Mouse (Mus musculus) left cerebral cortex, adult 18-20 months (tissue): ENCODE data around the gene Ttf2. TPM values are rescaled to one million over a fixed set of nuclear protein-coding genes. Genes with fewer than 3 reads are reported as not detected.

ENCODE experiments used
- DNase-seq, 2 experiments: peaks; one replicate each; pipeline ENCODE4 v3.0.0; 2021 to 2022; ENCODE audit warnings: low spot score in 2 of 2, mixed read lengths in 1 of 2
- total RNA-seq, 2 experiments: library from RNA; stranded (reverse); gene quantifications; 2 replicates each; pipeline ENCODE4 v1.2.3; 2021

Ttf2 gene
- total RNA-seq, 2 experiments from 2014 or later = 1.3 to 1.5 TPM

DNA sequence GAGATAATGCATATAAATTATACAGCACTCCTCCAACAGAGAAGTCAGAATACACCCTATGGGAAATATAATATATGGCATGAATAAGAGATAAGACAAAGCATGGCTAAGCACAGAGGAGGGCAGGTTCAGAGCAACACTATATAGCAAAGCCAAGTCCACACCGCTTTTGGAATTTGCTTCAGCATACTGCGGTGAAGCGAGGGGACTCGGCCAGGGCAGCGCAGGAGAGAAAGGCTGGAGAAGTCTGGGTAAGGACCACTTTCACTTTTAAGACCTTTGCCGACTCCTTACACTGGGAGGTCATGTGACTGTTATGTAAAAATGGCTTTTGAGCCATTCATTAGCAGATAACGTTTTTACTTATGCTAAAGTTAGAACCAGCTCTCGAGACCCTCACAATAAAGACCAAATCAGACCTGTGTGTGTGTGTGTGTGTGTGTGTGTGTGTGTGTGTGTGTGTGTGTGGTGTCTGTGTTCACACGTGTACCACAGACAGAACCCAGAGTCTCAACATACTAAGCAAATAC lies 48.8 kb downstream of the Ttf2 start:
- DNase-seq = no peak

DNA sequence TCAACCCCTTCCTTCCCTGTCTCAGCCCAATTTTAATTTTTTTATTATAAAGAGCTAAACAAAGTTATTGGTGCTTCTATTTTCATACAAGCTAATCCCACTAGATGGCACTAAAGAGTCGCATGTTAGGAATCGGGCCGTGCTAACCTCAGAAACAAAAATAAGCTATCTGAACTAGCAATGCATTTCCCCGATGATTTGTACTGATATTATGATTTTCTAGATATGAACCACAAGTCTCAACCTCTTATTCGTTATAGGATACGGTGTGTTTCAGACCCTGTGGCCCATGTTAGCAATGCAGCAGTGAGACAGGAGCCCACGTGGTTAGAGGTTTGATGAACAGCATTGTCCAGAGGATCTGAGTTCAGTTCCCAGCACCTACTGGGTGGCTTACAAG lies 52.6 kb downstream of the Ttf2 start:
- peak in 1 of 2 experiments; percentile 23 for DNase-seq

DNA sequence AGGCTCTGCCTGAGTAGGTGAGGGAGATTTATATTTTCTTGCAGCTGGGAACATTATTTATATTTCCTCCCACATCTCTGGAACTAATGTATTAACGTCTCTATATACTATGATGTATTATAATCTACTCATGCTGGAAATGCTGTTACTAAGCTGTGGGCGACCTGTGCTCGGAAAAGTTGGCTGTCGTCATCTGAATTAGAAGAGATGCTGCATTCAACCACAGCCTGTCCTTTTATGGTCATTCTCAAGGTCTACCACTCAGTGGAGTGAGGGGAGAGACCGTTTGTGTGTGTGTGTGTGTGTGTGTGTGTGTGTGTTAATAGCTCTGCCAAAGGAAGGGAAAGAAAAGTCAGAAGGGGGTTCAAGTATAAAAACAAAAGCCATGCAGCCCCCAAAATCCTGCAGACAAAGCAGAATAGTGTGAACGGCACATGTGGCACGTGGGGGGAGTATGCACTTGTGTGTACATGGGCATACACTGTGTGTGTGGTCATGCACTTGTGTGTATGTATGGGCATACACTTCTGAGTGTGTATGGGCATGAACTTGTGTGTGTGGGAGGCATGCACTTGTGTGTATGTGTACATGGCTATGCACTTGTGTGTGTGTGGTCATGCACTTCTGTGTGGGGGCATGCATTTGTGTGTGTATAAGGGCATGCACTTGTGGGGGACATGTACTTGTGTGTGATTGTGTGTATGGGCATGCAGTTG lies 57.8 kb downstream of the Ttf2 start:
- DNase-seq = no peak

DNA sequence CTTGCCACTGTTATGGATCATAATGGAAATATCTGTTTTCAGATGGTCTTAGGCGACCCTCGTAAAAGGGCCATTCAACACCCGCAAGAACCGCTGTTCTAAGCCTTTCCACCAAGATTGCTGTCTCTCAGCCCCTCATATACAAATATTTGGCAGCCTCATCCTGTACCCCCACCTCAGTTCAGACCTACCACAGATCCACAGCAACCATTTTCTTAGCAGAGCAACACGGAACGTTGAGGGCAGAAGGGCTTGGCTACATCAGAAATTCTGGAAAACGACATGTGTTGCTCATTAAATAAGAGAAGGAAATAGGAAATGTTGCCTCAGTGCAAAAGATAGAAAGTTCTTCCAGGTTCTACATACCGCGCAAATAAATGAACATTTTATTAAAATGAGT lies 58.4 kb downstream of the Ttf2 start:
- no peak for DNase-seq

DNA sequence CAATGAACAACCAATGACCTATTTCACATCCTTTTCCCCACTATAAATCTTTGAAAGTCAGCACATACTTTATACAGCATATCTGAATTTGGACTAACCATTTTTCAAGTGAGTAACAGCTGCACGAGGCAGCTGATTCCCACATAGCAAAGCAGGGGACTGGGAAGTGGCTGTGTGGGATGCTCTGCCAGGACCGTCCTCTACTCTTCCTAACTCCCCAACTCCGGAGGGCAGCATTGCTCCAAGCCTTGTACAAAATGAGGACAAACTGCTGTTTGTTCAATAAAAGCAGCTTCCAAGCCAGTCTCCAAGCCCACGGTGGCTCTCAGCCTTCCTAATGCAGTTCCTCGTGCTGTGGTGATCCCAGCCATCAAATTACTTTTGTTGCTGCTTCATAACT lies 58.8 kb downstream of the Ttf2 start:
- no peak for DNase-seq

DNA sequence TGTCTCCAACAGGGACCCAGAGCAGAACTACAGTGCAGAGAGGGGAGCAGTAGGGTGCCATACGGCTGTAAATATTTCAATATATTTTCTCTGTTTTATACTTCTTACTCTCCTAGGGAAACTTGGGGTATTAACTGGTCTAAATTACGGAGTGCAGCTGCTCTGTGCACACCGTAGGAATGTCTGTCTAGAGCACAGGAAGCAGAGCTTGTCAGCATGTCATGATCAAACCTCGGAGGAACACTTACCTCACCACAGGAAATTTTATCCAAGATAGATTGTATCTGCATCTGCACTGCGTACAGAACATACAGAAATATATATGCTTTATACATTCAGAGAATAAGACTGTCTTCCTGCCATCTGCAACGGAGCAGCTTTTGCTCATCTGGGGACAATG lies 60.9 kb downstream of the Ttf2 start:
- DNase-seq = no peak

DNA sequence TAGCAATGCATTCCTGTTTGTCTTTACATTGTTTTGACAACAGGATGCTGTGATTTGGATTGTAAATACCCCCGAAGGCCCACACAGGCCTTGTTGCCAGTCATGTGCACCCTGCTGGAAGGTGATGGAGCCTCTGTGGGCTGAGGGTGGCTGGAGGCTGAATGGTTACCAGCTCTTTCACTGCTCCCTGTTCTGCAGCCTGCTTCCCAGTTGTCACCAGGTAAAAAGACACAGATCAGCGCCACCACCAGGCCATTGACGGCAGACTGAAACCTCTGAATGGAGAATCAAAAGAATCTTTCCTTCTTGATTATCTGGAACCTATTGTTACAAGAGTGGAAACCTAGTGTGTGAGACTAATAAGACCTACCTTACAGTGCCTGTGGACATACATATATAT lies 62.5 kb downstream of the Ttf2 start:
- peak in 1 of 2 experiments; percentile 41 for DNase-seq

DNA sequence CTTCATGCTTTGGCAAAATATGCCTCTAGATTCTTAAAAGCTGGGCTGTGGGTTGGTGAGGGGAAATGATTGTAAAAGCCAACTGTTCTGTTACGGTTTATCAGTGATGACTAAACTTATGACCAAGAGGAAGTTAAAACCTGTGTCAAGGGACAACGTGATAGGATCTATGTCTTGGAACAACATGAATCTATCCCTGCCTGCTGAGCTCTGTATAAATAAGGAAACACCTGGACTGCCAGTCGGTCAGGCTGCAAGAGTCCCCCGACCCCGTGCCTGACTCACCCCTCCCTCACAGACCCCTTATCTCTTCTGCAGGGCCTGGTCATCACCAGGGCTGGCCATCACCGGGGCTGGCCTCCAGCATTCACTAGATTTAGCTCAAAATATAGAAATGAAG lies 63.3 kb downstream of the Ttf2 start:
- no peak for DNase-seq

DNA sequence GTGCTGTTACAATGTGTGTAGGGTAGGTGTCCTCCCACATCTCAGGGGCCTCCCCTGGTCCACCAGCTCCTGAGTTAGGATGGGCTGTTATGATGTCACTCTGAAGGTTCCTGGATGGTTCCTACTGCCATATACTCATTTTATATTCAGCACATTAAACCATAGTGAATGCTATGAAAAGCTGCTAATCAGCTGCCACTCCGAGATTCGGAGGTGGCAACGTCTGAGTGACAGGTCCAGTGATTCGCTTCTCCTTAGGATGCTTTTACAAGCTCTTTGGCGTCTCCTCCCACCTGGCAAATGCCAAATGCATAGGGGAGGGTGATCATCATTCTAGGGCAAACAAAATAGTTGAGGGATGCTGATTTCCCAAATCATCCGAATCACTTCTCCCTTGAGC lies 74.0 kb downstream of the Ttf2 start:
- no peak for DNase-seq

DNA sequence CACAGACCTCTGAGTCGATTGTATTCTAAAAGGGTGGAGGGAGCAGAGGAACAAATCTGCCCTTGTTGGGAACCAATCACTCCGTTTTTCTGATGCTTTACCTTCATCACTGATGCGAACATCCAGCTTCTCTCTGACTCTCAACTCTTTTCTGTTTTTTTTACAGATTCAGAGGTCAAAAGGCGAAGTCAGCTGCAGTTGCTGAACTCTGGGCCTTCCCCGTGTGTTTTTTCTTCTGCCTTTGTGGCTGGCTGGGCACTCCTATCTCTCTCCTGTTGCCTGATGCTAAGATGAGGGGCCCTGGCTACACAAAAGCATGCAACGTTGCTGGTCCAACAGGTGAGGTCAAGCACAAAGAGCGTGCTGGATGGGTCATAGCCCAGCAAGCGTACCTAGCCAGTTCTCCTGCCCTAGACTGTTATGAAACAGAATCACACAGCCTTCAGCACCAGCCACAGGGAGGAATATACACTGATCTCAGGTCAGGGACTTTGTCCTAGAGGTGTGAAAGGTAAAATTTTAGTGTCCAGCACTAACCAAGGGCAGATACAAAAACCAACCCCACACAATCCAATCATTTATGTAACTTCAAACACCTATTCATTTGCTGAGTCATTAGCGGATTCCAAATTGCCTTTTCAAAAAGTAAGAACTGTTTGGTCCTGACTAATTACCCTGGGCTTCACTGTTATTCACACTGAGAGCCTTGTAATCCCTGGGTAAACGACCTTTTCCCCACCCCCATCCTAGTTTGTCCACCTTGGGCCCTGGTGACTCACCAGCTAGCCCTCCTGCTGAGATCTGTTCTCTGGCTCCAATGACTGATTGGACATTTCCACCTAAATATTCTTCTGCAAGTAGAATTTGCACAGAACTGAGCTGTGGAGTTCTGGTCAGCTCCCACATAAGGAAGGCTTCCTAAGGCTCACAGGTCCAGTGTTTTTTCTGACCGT lies 76.8 kb downstream of the Ttf2 start:
- DNase-seq = no peak

DNA sequence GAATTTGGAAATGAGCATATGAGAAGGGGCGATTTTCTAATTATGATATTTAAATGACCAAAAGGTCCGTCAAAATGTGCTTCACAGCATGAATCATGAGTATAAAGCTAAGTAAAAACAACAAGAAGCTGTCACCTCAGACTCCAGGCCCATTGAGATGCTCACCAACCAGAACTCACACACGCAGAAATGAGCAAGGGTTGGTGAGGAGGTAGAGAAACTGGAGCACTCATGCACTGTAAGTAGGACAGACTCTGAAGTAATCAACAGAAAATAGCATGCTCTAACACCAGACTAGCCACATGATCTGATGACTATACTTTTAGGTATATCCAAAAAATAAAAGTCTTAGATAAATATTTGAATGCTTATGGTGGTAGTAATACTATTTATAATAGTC lies 79.1 kb downstream of the Ttf2 start:
- no peak for DNase-seq

DNA sequence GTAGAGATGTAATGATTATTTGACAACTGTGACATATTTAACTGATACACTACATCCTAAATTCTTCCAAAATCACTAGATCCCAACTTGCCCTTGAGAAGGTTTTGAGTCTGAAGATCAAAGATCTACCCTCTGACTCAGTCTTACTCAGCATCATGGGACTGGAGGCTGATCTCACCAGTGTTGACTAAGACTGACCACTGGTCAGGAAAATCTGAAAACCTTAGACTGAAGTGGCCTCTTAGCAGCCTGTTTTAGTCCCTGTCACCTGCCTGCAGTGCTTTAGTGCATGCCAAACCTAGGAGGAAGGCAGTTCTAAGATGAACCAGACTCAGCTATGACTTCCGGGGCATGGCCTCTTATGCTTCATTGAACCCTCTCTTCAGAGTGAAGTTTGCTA lies 80.2 kb downstream of the Ttf2 start:
- no peak for DNase-seq

Other genes with a start within 250 kb of the Ttf2 start
- gene Vtcn1, start 144.2 kb downstream of the Ttf2 start, total RNA-seq = under 1 TPM; 0.28 to 0.35 TPM
- gene Trim45, start 47.5 kb downstream of the Ttf2 start, total RNA-seq = 10 to 100 TPM; 11.3 to 11.7 TPM
- under 1 TPM; 0.23 to 0.49 TPM for gene Cd101, start 59.9 kb upstream of the Ttf2 start, total RNA-seq
- 10 to 100 TPM; 33.3 to 37.5 TPM for gene Ptgfrn, start 140.6 kb upstream of the Ttf2 start, total RNA-seq